In genomic region chr6:72244144-72244549, GRCm38 (mm10) we compare ENCODE assay signal across 8 mouse cellular contexts. TPM values are rescaled to one million over a fixed set of nuclear protein-coding genes. Genes with fewer than 3 reads are reported as not detected.
DNase-seq lines count a peak whose midpoint lies in the region; ATAC-seq and TF ChIP-seq lines count a peak whose summit lies in the region.

No protein-coding gene starts in this region.

- no peaks in the 10 kb centered on the region for H3K36me3 ChIP-seq in neural tube, embryonic 12.5 days
- no peaks in the 10 kb centered on the region for H3K36me3 ChIP-seq in forebrain, embryonic 16.5 days (ENCODE audit: control insufficient read depth, insufficient read depth)
- no peaks in the 10 kb centered on the region for H3K36me3 ChIP-seq in heart, postnatal 0 days (replicated peaks; ENCODE audit: control insufficient read depth, insufficient read depth, low read length)
- H3K36me3 ChIP-seq in liver, embryonic 13.5 days: no peaks in the 10 kb centered on the region

- H3K4me1 ChIP-seq in neural tube, embryonic 12.5 days: peaks cover 18% of the 10 kb centered on the region
- H3K4me1 ChIP-seq in forebrain, embryonic 16.5 days (replicated peaks; ENCODE audit: control insufficient read depth, insufficient read depth, low read length): peaks cover 2% of the 10 kb centered on the region; the same call in 1 of the 2 replicates
- peaks cover 43% of the 10 kb centered on the region for H3K4me1 ChIP-seq in heart, postnatal 0 days (ENCODE audit: control insufficient read depth, insufficient read depth)
- 0 out of 2 replicates have a peak, but pooled peaks cover 19% of the 10 kb centered on the region for H3K4me1 ChIP-seq in liver, embryonic 13.5 days (replicated peaks)

- no peak overlapping the region for H3K9ac ChIP-seq in neural tube, embryonic 12.5 days
- no peak overlapping the region for H3K9ac ChIP-seq in forebrain, embryonic 16.5 days (replicated peaks; ENCODE audit: low read depth, low read length)
- H3K9ac ChIP-seq in heart, postnatal 0 days (replicated peaks; ENCODE audit: low read depth, low read length): 0 out of 2 replicates have a peak overlapping the region, but pooled peaks have one; percentile 13
- no peak overlapping the region for H3K9ac ChIP-seq in liver, embryonic 13.5 days

- no peak overlapping the region for H3K4me3 ChIP-seq in neural tube, embryonic 12.5 days
- no peak overlapping the region for H3K4me3 ChIP-seq in forebrain, embryonic 16.5 days (replicated peaks; ENCODE audit: low read length)
- no peak overlapping the region for H3K4me3 ChIP-seq in heart, postnatal 0 days (ENCODE audit: low read depth, low read length)
- no peak overlapping the region for H3K4me3 ChIP-seq in liver, embryonic 13.5 days (replicated peaks)

- WGBS in neural tube, embryonic 12.5 days: 41% methylated on average over 9 of the region's 9 CpGs
- 18% methylated on average over 9 of the region's 9 CpGs for WGBS in forebrain, embryonic 16.5 days
- 6% methylated on average over 9 of the region's 9 CpGs for WGBS in heart, postnatal 0 days
- WGBS in large intestine, adult 2 months: 6% methylated on average over 9 of the region's 9 CpGs
- 46% methylated on average over 9 of the region's 9 CpGs for WGBS in liver, embryonic 13.5 days (ENCODE audit: insufficient replicate concordance)

- DNase-seq in neural tube, embryonic 10.5 days (ENCODE audit: extremely low spot score, low spot score): no peak
- peak; percentile 91 for DNase-seq in heart, postnatal 0 days (ENCODE audit: low spot score)
- DNase-seq in large intestine, adult 2 months (ENCODE audit: low read depth, low spot score): peak; percentile 61
- no peak for DNase-seq in liver, embryonic 13.5 days
- DNase-seq in right cerebral cortex, adult 18-20 months: peak; percentile 64

- H3K9me3 ChIP-seq in neural tube, embryonic 12.5 days: no peaks in the 10 kb centered on the region
- H3K9me3 ChIP-seq in forebrain, embryonic 16.5 days (ENCODE audit: control insufficient read depth, low read length): no peaks in the 10 kb centered on the region
- no peaks in the 10 kb centered on the region for H3K9me3 ChIP-seq in heart, postnatal 0 days (replicated peaks; ENCODE audit: control insufficient read depth, low read length)
- H3K9me3 ChIP-seq in liver, embryonic 13.5 days (replicated peaks): no peaks in the 10 kb centered on the region

- no peak for TF ChIP-seq CTCF in heart, postnatal 0 days (IDR thresholded peaks at IDR 0.05; ENCODE audit: low read depth)

- no peak overlapping the region for H3K27ac ChIP-seq in neural tube, embryonic 12.5 days
- H3K27ac ChIP-seq in forebrain, embryonic 16.5 days (ENCODE audit: low read length): peak overlapping the region; percentile 64
- H3K27ac ChIP-seq in heart, postnatal 0 days (ENCODE audit: low read depth): peak overlapping the region; percentile 96
- H3K27ac ChIP-seq in liver, embryonic 13.5 days: peak overlapping the region; percentile 29; the same call in 1 of the 2 replicates

- TF ChIP-seq EP300 in heart, postnatal 0 days (IDR thresholded peaks at IDR 0.05; ENCODE audit: low read depth): peak; percentile 84

- H3K27me3 ChIP-seq in neural tube, embryonic 12.5 days (replicated peaks): 0 out of 2 replicates have a peak, but pooled peaks cover 17% of the 10 kb centered on the region
- peaks cover 5% of the 10 kb centered on the region; the same call in 1 of the 2 replicates for H3K27me3 ChIP-seq in forebrain, embryonic 16.5 days (replicated peaks; ENCODE audit: control insufficient read depth, insufficient read depth, low read length)
- no peaks in the 10 kb centered on the region for H3K27me3 ChIP-seq in heart, postnatal 0 days (ENCODE audit: control insufficient read depth, insufficient read depth, low read length)
- H3K27me3 ChIP-seq in liver, embryonic 13.5 days: peaks cover 58% of the 10 kb centered on the region

- ATAC-seq in neural tube, embryonic 12.5 days (ENCODE audit: low FRiP score, low read depth): peak; percentile 41; the same call in 1 of the 2 replicates
- peak; percentile 85 for ATAC-seq in forebrain, embryonic 16.5 days
- ATAC-seq in heart, postnatal 0 days (ENCODE audit: insufficient read depth, low read depth): peak; percentile 86
- no peak for ATAC-seq in liver, embryonic 13.5 days (ENCODE audit: low read depth)
- ATAC-seq in megakaryocyte, adult 5-6 weeks (ENCODE audit: poor library complexity, severe bottlenecking): no peak

- H3K4me2 ChIP-seq in neural tube, embryonic 12.5 days (replicated peaks): no peak overlapping the region
- no peak overlapping the region for H3K4me2 ChIP-seq in forebrain, embryonic 16.5 days (ENCODE audit: low read length)
- peak overlapping the region; percentile 11; the same call in 1 of the 2 replicates for H3K4me2 ChIP-seq in heart, postnatal 0 days (ENCODE audit: low read depth, low read length)
- H3K4me2 ChIP-seq in liver, embryonic 13.5 days: no peak overlapping the region

RNA-seq across cellular contexts. Expression of gene Atoh8, which starts 8.8 kb away (rescaled TPM):
- polyA plus RNA-seq in neural tube, embryonic 12.5 days (2016; fragmentation: Nextera tagmentation; extraction: Ambion mirVana): 7.3 and 8.4 TPM in 2 replicates
- 2.7 and 3.0 TPM in 2 replicates for polyA plus RNA-seq in forebrain, embryonic 16.5 days (2015; fragmentation: Nextera tagmentation; extraction: Ambion mirVana)
- total RNA-seq in heart, postnatal 0 days (2014; rRNA removed; ENCODE audit: low replicate concordance): 4.5 and 14.7 TPM in 2 replicates
- 7.1 and 8.6 TPM in 2 replicates for polyA plus RNA-seq in heart, postnatal 0 days (2015; fragmentation: Nextera tagmentation; extraction: Ambion mirVana)
- polyA plus RNA-seq in large intestine, adult 2 months (2012; rRNA removed): 5.5 and 5.9 TPM in 2 replicates
- 0.86 and 1.1 TPM in 2 replicates for polyA plus RNA-seq in liver, embryonic 13.5 days (2015; fragmentation: Nextera tagmentation; extraction: Ambion mirVana)
- 0.22 TPM in 1 of 2 replicates, not detected in the other for total RNA-seq in megakaryocyte, adult 5-6 weeks (2015)
- total RNA-seq in megakaryocyte, adult 5-6 weeks (2017): 0.51 TPM in 1 of 2 replicates, not detected in the other

Comparison
In these comparisons a context has a peak if more than half of its experiments do, and no peak if none do; other contexts are left out.
1. ATAC-seq: peak in neural tube, embryonic 12.5 days (single experiment), forebrain, embryonic 16.5 days (single experiment) and heart, postnatal 0 days (single experiment); none in liver, embryonic 13.5 days (single experiment) and megakaryocyte, adult 5-6 weeks (single experiment).
2. DNase-seq: peak in heart, postnatal 0 days (single experiment), large intestine, adult 2 months (single experiment) and right cerebral cortex, adult 18-20 months (single experiment); none in neural tube, embryonic 10.5 days (single experiment) and liver, embryonic 13.5 days (single experiment).